Mouse (Mus musculus) retina, postnatal 7 days (tissue): ENCODE measurements around the gene Gdpd4.

Source experiments
- DNase-seq: peaks from one replicate; pipeline ENCODE4 v3.0.0-alpha.2; 2012; ENCODE audit warnings: low read depth, low spot score

Gdpd4 gene

DNA sequence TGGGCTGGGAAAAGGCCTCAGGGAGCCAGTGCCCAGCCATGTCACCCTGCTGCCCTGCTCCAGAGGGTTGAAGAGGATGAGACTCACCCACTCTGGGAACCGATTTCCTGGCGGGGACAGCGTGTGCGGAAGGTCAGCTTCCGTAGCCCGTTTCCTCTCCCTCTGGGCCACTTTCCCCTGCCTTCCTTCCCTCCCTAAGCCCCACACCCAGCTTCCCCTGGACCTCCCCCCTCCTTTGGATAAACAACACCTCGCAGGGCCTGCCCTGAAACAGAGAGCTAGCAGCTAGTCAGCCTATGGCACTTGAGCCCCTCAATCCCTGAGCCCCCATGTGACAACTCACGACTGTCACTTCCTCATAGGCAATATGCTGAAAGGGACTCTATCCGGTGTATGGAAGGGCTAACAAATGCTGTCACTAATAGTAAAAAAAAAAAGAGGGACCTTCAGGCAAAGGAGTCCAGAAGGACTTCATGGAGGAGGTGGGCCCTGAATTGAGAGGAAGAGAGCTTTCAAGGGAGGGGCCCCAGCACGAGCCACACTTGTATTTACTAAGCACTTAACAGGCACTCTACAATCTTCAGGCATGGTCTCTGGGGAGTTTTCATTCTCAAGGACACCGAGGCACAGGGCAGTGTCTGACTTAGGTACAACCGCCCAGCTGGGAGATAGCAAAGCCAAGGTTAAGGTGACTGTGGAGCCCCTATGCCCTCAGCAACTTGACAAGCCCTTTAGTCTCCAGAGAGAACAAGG is 165.0 kb downstream of the Gdpd4 start:
- no peak for DNase-seq

DNA sequence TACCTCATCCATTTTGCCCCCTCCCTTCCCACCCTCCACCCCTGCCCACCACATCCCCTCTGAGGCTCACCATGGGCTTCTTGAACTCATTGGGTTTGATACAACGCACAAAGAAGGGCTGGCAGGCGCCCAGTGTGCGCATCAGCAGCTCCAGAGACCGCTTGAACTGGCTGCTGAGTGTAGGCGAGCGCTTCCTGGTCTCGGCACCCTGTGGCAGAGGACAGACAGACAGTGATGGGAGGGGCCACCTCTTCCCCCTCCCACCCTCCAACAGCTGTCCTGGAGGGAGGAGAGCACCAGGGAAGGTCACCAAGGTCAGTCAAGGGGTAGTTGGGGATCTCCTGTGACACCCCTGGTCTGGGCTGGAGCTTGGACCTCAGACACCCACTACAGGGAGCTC is 165.6 kb downstream of the Gdpd4 start:
- DNase-seq, result no peak

DNA sequence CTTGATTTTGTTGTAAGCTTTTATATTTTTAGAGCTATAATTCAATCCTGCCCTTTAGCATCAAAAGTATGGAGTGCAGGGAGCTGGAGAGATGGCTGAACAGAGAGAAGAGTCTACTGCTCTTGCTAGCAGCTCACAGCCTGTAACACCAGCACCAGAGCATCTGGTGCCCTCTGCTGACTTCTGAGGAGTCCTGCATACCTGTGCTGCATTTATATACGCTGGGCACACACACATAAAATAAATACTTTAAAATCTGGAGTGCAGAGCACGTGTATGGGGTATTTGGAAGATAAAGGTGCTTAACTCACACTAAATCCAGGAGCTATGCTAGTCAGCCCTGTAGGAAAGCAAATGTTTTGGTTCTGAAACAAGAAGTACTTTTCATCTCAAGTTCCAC is 166.6 kb downstream of the Gdpd4 start:
- DNase-seq, result no peak

DNA sequence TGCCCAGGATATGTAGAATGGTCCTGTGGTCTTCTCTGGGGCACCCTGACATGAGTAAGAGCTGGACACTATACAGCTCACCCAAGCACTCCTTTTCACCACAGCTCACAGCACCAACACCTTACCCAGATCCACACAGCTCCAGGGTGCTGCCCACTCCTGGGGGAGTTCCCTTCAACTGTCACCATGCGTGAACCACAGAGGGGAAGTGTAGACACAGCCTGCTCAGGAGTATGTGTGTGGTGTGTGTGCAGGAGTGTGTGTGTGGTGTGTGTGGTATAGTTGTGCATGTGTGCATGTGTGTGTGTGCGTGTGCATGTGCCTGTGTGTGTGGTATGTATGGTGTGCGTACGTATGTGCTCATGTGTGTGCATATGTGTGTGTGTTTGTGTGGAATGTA is 176.1 kb downstream of the Gdpd4 start:
- no peak for DNase-seq

DNA sequence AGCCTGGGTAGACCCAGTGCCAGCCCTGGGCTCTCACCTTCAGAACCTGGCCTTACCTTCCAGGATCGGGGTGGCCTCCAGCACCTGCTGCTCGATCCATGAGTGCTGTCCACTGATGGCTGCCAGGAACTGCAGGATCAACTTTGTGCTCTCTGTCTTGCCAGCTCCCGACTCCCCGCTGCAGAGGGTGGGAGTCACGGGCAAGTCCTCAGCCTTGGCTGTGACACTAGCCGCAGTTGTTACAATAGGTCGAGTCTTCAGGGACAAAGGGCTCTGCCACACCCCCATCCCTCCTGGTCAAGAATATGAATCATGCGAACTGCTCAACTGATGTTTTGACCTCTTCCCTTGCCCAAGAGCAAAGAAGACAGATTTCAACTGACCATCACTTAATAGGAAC is 177.8 kb downstream of the Gdpd4 start:
- DNase-seq, result no peak
